Mouse (Mus musculus): ENCODE results near the gene Slc12a3.

The Slc12a3 gene

GRCm38 (mm10) chr8:94328932-94329728 lies at the start of gene Slc12a3:
Gene Slc12a3 (plus strand): TSS chr8:94329201.
- DNase-seq (ENCODE audit: extremely low read depth, low read depth, low spot score) = no peak

GRCm38 (mm10) chr8:94280001-94280613 lies 48.9 kb upstream of the Slc12a3 start:
- DNase-seq (ENCODE audit: extremely low read depth, low read depth, low spot score) = no peak

GRCm38 (mm10) chr8:94282453-94282985 lies 46.5 kb upstream of the Slc12a3 start:
- DNase-seq (ENCODE audit: extremely low read depth, low read depth, low spot score) = peak; percentile 37

- DNase-seq (ENCODE audit: extremely low read depth, low read depth, low spot score) = no peak
Measured at GRCm38 (mm10) chr8:94284204-94284603, 44.8 kb upstream of the Slc12a3 start.

- no peak for DNase-seq (ENCODE audit: extremely low read depth, low read depth, low spot score)
Measured at GRCm38 (mm10) chr8:94290606-94291005, 38.4 kb upstream of the Slc12a3 start.

- DNase-seq (ENCODE audit: extremely low read depth, low read depth, low spot score) = no peak
Measured at GRCm38 (mm10) chr8:94292072-94292471, 36.9 kb upstream of the Slc12a3 start.

GRCm38 (mm10) chr8:94292626-94293025 lies 36.4 kb upstream of the Slc12a3 start:
- DNase-seq (ENCODE audit: extremely low read depth, low read depth, low spot score) = no peak

- no peak for DNase-seq (ENCODE audit: extremely low read depth, low read depth, low spot score)
Measured at GRCm38 (mm10) chr8:94295687-94296086, 33.3 kb upstream of the Slc12a3 start.

- DNase-seq (ENCODE audit: extremely low read depth, low read depth, low spot score) = no peak
Measured at GRCm38 (mm10) chr8:94296312-94296991, 32.5 kb upstream of the Slc12a3 start.

- DNase-seq (ENCODE audit: extremely low read depth, low read depth, low spot score) = no peak
Measured at GRCm38 (mm10) chr8:94297101-94297500, 31.9 kb upstream of the Slc12a3 start.

GRCm38 (mm10) chr8:94300809-94301208 lies 28.2 kb upstream of the Slc12a3 start:
- no peak for DNase-seq (ENCODE audit: extremely low read depth, low read depth, low spot score)

GRCm38 (mm10) chr8:94304412-94304811 lies 24.6 kb upstream of the Slc12a3 start:
- DNase-seq (ENCODE audit: extremely low read depth, low read depth, low spot score) = no peak

GRCm38 (mm10) chr8:94306989-94307513 lies 21.9 kb upstream of the Slc12a3 start:
- peak; percentile 34 for DNase-seq (ENCODE audit: extremely low read depth, low read depth, low spot score)

- DNase-seq (ENCODE audit: extremely low read depth, low read depth, low spot score) = no peak
Measured at GRCm38 (mm10) chr8:94307652-94308051, 21.3 kb upstream of the Slc12a3 start.

GRCm38 (mm10) chr8:94314069-94314468 lies 14.9 kb upstream of the Slc12a3 start:
- no peak for DNase-seq (ENCODE audit: extremely low read depth, low read depth, low spot score)

GRCm38 (mm10) chr8:94317249-94317648 lies 11.8 kb upstream of the Slc12a3 start:
- DNase-seq (ENCODE audit: extremely low read depth, low read depth, low spot score) = no peak

GRCm38 (mm10) chr8:94317691-94318090 lies 11.3 kb upstream of the Slc12a3 start:
- DNase-seq (ENCODE audit: extremely low read depth, low read depth, low spot score) = no peak

GRCm38 (mm10) chr8:94320036-94320435 lies 9.0 kb upstream of the Slc12a3 start:
- DNase-seq (ENCODE audit: extremely low read depth, low read depth, low spot score) = no peak

GRCm38 (mm10) chr8:94322083-94322482 lies 6.9 kb upstream of the Slc12a3 start:
- no peak for DNase-seq (ENCODE audit: extremely low read depth, low read depth, low spot score)

- no peak for DNase-seq (ENCODE audit: extremely low read depth, low read depth, low spot score)
Measured at GRCm38 (mm10) chr8:94323041-94323440, 6.0 kb upstream of the Slc12a3 start.

- DNase-seq (ENCODE audit: extremely low read depth, low read depth, low spot score) = no peak
Measured at GRCm38 (mm10) chr8:94324071-94324470, 4.9 kb upstream of the Slc12a3 start.

All from fat pad, adult 2 months (tissue).